Mouse (Mus musculus): ENCODE measurements around the gene Dapp1. TPM values are rescaled to one million over a fixed set of nuclear protein-coding genes. Genes with fewer than 3 reads are reported as not detected.

Dapp1 gene
- polyA plus RNA-seq, 1 experiment: 9.9 TPM

DNA sequence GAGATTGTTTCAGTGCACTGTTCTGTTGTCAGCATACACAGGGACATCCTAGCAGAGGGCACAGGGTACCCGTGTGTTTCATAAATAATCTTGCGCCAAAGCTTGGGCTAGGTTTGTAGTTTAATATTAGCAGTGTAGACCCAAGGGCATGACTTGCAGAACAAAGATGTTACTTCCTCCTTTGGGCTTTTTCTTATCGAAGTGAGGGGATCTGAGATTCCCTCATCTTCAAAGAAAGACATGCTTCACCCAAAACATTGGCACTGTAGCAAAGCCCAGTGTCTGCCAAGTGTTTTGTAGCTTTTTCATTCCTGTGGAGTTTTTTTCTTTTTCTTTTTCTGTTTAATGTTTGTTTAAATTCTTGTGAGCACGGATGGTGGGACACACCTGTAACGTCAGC, 83.7 kb downstream of the Dapp1 start:
- TF ChIP-seq CTCF (IDR thresholded peaks at IDR 0.05; ENCODE audit: low read depth, low read length): no peak
- TF ChIP-seq EP300 (IDR thresholded peaks at IDR 0.05; ENCODE audit: insufficient read depth, low read depth, low read length): no peak
- TF ChIP-seq POLR2A (IDR thresholded peaks at IDR 0.05; ENCODE audit: insufficient read depth, low read length): no peak

GRCm38 (mm10) chr3:137896867-137897266, 84.5 kb downstream of the Dapp1 start:
- Histone ChIP-seq H3K4me3 (ENCODE audit: low read depth, low read length) (no peak overlapping the region), H3K9me3 (replicated peaks; ENCODE audit: control insufficient read depth, insufficient read depth, low read length, poor library complexity, severe bottlenecking) (no peaks in the 10 kb centered on the region), H3K36me3 (ENCODE audit: control insufficient read depth, insufficient read depth, low read length, poor library complexity, severe bottlenecking) (no peaks in the 10 kb centered on the region), H3K9ac (ENCODE audit: low read depth, poor library complexity, severe bottlenecking) (no peak overlapping the region), H3K27ac (ENCODE audit: insufficient read depth, low read length) (no peak overlapping the region), H3K4me1 (ENCODE audit: control insufficient read depth, insufficient read depth, low read length) (no peaks in the 10 kb centered on the region), H3K27me3 (ENCODE audit: control insufficient read depth, insufficient read depth, low read length, poor library complexity, severe bottlenecking) (no peaks in the 10 kb centered on the region)
- TF ChIP-seq CTCF (IDR thresholded peaks at IDR 0.05; ENCODE audit: low read depth, low read length) (no peak), POLR2A (IDR thresholded peaks at IDR 0.05; ENCODE audit: insufficient read depth, low read length) (no peak), EP300 (IDR thresholded peaks at IDR 0.05; ENCODE audit: insufficient read depth, low read depth, low read length) (no peak)

More for the DNA sequence above, 83.7 kb downstream of the Dapp1 start:
- H3K27ac ChIP-seq (ENCODE audit: insufficient read depth, low read length): no peak overlapping the region
- peaks cover 2% of the 10 kb centered on the region for H3K36me3 ChIP-seq (ENCODE audit: control insufficient read depth, insufficient read depth, low read length, poor library complexity, severe bottlenecking)
- H3K27me3 ChIP-seq (ENCODE audit: control insufficient read depth, insufficient read depth, low read length, poor library complexity, severe bottlenecking): no peaks in the 10 kb centered on the region
- H3K9me3 ChIP-seq (replicated peaks; ENCODE audit: control insufficient read depth, insufficient read depth, low read length, poor library complexity, severe bottlenecking): no peaks in the 10 kb centered on the region
- H3K9ac ChIP-seq (ENCODE audit: low read depth, poor library complexity, severe bottlenecking): no peak overlapping the region
- no peak overlapping the region for H3K4me3 ChIP-seq (ENCODE audit: low read depth, low read length)
- H3K4me1 ChIP-seq (ENCODE audit: control insufficient read depth, insufficient read depth, low read length): no peaks in the 10 kb centered on the region

DNA sequence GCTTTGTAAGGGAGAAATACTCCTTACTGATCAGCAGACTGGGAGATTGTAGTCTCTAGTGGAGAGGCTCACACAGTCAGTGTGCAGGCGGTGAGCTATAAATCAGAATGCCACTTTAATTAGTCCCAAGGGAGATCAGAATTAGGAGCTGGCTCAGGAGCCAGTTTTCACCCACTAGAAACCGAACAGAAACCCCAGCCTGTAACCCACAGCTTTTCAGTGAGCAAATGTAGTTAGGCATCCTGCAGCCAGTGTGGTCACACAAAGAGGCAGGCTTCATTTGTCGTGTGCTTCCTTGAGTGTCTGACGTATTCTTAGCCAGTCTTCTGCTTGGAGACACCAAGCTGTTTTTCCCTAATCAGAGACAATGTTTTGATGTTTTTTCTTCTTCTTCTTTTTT, 85.0 kb downstream of the Dapp1 start:
- TF ChIP-seq EP300 (IDR thresholded peaks at IDR 0.05; ENCODE audit: insufficient read depth, low read depth, low read length): no peak
- TF ChIP-seq CTCF (IDR thresholded peaks at IDR 0.05; ENCODE audit: low read depth, low read length): no peak
- TF ChIP-seq POLR2A (IDR thresholded peaks at IDR 0.05; ENCODE audit: insufficient read depth, low read length): no peak
- no peak overlapping the region for H3K4me3 ChIP-seq (ENCODE audit: low read depth, low read length)
- no peaks in the 10 kb centered on the region for H3K36me3 ChIP-seq (ENCODE audit: control insufficient read depth, insufficient read depth, low read length, poor library complexity, severe bottlenecking)
- no peaks in the 10 kb centered on the region for H3K9me3 ChIP-seq (replicated peaks; ENCODE audit: control insufficient read depth, insufficient read depth, low read length, poor library complexity, severe bottlenecking)
- no peak overlapping the region for H3K27ac ChIP-seq (ENCODE audit: insufficient read depth, low read length)
- H3K9ac ChIP-seq (ENCODE audit: low read depth, poor library complexity, severe bottlenecking): no peak overlapping the region
- H3K4me1 ChIP-seq (ENCODE audit: control insufficient read depth, insufficient read depth, low read length): no peaks in the 10 kb centered on the region
- H3K27me3 ChIP-seq (ENCODE audit: control insufficient read depth, insufficient read depth, low read length, poor library complexity, severe bottlenecking): no peaks in the 10 kb centered on the region

DNA sequence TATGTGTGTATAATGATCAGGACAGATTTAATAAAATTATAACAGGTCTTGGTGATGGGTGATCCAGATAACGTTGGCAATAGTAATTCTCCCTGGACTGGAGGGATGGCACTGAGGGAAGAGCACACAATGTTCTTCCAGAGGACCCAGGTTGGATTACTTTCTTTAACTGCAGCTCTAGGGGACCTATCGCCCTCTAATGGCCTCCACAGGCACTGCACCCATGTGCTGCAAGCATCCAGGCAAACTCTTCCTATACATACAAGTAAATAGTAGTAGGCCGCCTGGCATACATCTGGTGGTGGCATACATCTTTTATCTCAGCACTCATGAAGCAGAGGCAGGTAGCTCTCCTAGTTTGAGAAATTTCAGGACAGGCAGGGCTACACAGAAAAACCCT, 86.1 kb downstream of the Dapp1 start:
- Histone ChIP-seq H3K36me3 (ENCODE audit: control insufficient read depth, insufficient read depth, low read length, poor library complexity, severe bottlenecking) (no peaks in the 10 kb centered on the region), H3K4me3 (ENCODE audit: low read depth, low read length) (no peak overlapping the region), H3K9me3 (replicated peaks; ENCODE audit: control insufficient read depth, insufficient read depth, low read length, poor library complexity, severe bottlenecking) (no peaks in the 10 kb centered on the region), H3K27ac (ENCODE audit: insufficient read depth, low read length) (no peak overlapping the region), H3K27me3 (ENCODE audit: control insufficient read depth, insufficient read depth, low read length, poor library complexity, severe bottlenecking) (no peaks in the 10 kb centered on the region), H3K4me1 (ENCODE audit: control insufficient read depth, insufficient read depth, low read length) (no peaks in the 10 kb centered on the region), H3K9ac (ENCODE audit: low read depth, poor library complexity, severe bottlenecking) (no peak overlapping the region)
- peak; percentile 82 for TF ChIP-seq CTCF (IDR thresholded peaks at IDR 0.05; ENCODE audit: low read depth, low read length)
- TF ChIP-seq EP300 (IDR thresholded peaks at IDR 0.05; ENCODE audit: insufficient read depth, low read depth, low read length): no peak

DNA sequence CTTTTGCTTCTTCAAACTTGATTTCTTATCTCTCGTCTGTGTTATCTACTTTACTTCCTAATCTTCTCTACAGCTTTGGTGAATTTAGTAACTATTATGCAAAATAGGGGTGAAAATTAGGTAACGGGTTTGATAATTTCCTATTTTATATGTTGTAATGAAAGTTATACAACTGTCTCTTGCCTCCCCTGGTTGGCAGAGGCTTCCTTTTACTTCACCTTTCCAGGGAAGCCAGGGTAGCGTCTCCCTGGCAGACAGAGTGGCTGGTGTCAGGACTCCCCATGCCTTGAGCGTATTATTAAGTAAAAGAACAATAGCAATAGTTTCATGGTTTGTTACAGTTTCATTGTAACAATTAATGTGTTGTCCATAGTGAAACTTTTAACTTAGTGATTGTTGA, 87.6 kb downstream of the Dapp1 start:
- Histone ChIP-seq H3K27ac (ENCODE audit: insufficient read depth, low read length) (no peak overlapping the region), H3K9ac (ENCODE audit: low read depth, poor library complexity, severe bottlenecking) (no peak overlapping the region), H3K4me1 (ENCODE audit: control insufficient read depth, insufficient read depth, low read length) (no peaks in the 10 kb centered on the region), H3K9me3 (replicated peaks; ENCODE audit: control insufficient read depth, insufficient read depth, low read length, poor library complexity, severe bottlenecking) (0 out of 2 replicates have a peak, but pooled peaks cover 2% of the 10 kb centered on the region), H3K36me3 (ENCODE audit: control insufficient read depth, insufficient read depth, low read length, poor library complexity, severe bottlenecking) (no peaks in the 10 kb centered on the region), H3K4me3 (ENCODE audit: low read depth, low read length) (no peak overlapping the region), H3K27me3 (ENCODE audit: control insufficient read depth, insufficient read depth, low read length, poor library complexity, severe bottlenecking) (no peaks in the 10 kb centered on the region)
- no peak for TF ChIP-seq POLR2A (IDR thresholded peaks at IDR 0.05; ENCODE audit: insufficient read depth, low read length)
- no peak for TF ChIP-seq CTCF (IDR thresholded peaks at IDR 0.05; ENCODE audit: low read depth, low read length)
- no peak for TF ChIP-seq EP300 (IDR thresholded peaks at IDR 0.05; ENCODE audit: insufficient read depth, low read depth, low read length)

GRCm38 (mm10) chr3:137892118-137892517, 89.2 kb downstream of the Dapp1 start:
- Histone ChIP-seq H3K4me3 (ENCODE audit: low read depth, low read length) (no peak overlapping the region), H3K9me3 (replicated peaks; ENCODE audit: control insufficient read depth, insufficient read depth, low read length, poor library complexity, severe bottlenecking) (0 out of 2 replicates have a peak, but pooled peaks cover 2% of the 10 kb centered on the region), H3K4me1 (ENCODE audit: control insufficient read depth, insufficient read depth, low read length) (no peaks in the 10 kb centered on the region), H3K9ac (ENCODE audit: low read depth, poor library complexity, severe bottlenecking) (no peak overlapping the region), H3K27ac (ENCODE audit: insufficient read depth, low read length) (no peak overlapping the region), H3K27me3 (ENCODE audit: control insufficient read depth, insufficient read depth, low read length, poor library complexity, severe bottlenecking) (no peaks in the 10 kb centered on the region), H3K36me3 (ENCODE audit: control insufficient read depth, insufficient read depth, low read length, poor library complexity, severe bottlenecking) (no peaks in the 10 kb centered on the region)
- no peak for TF ChIP-seq POLR2A (IDR thresholded peaks at IDR 0.05; ENCODE audit: insufficient read depth, low read length)
- TF ChIP-seq CTCF (IDR thresholded peaks at IDR 0.05; ENCODE audit: low read depth, low read length): no peak
- no peak for TF ChIP-seq EP300 (IDR thresholded peaks at IDR 0.05; ENCODE audit: insufficient read depth, low read depth, low read length)

Data from ES-Bruce4 (cell line).